Mouse (Mus musculus): ENCODE measurements around the gene Tmem229a. TPM values are rescaled to one million over a fixed set of nuclear protein-coding genes. Genes with fewer than 3 reads are reported as not detected.

Gene Tmem229a
- 1 to 10 TPM in 1 of 2 experiments, under 1 TPM in 1; 0.42 to 1.0 TPM for total RNA-seq (2023)

DNA sequence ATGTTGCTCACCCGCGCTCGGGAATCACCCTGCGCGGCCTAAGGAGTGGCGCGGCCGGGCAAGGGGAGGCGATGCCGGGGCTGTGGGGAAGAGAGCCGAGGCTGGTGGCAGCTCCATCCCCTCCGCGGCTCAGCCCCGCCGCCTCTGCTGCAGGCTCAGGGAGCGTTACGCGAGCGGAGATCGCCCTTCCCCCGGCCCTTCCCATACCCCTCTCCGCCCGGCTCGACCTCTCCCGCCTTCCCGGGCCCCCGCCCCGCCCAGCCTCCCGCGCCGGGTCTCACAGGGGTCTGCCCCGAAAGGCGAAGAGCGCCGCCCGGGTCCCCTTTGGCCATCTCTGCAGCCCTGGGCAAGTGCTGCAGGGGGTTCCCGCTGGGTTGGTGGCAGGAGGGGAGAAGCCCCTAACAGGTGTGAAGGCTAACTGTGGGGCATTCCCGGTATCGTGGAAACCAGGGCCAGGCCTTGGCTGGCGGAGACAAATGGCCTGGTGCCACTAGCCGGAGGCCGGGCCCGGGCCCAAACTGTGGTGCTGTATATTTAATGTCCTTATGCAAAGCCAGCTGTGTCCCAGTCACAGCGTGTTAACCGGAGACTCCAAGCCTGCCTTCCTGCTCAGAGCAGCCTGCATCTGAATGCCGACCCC is at the start of gene Tmem229a:
Gene Tmem229a (minus strand): TSS at position 352 of the 640 bp plus-strand sequence.

Other genes starting within 250 kb of the Tmem229a start
- not detected for gene Hyal6, start 223.1 kb downstream of the Tmem229a start, total RNA-seq (2023)
- not detected for gene Hyal4, start 208.0 kb downstream of the Tmem229a start, total RNA-seq (2023)
- not detected for gene Spam1, start 165.1 kb downstream of the Tmem229a start, total RNA-seq (2023)
- gene Hyal5, start 98.3 kb downstream of the Tmem229a start, total RNA-seq (2023) = not detected